Mouse (Mus musculus) ES-E14 (cell line): ENCODE results near the gene Nptxr. TPM values are rescaled to one million over a fixed set of nuclear protein-coding genes. Genes with fewer than 3 reads are reported as not detected.
A peak's percentile ranks its signal among the peaks of the same experiment; 100 is the strongest.

Experiments used
- DNase-seq: peaks from one replicate; pipeline ENCODE4 v3.0.0-alpha.2; 2013; ENCODE audit warnings: low read depth, low spot score
- H3K27ac ChIP-seq: 2 replicates; pipeline ENCODE4 v1.5.1; 2012; ENCODE audit warnings: low read depth, mild to moderate bottlenecking, low read length, moderate library complexity, mixed read lengths; ENCODE audit not compliant: poor library complexity, insufficient read depth, severe bottlenecking
- H3K36me3 ChIP-seq: 2 replicates; pipeline ENCODE4 v1.6.1; 2012; ENCODE audit warnings: mild to moderate bottlenecking, low read length, moderate library complexity, mixed read lengths; ENCODE audit not compliant: control insufficient read depth, poor library complexity, insufficient read depth, severe bottlenecking
- H3K4me1 ChIP-seq, 2 experiments: fragments of 150-350 bp in 1 of 2; sonication (generic) in 1 of 2; 2 replicates each; pipeline ENCODE4 v1.6.1; 2012; ENCODE audit warnings: low read length in 2 of 2, mild to moderate bottlenecking in 1 of 2, mixed read lengths in 1 of 2; ENCODE audit not compliant: control insufficient read depth in 2 of 2, insufficient read depth in 2 of 2, poor library complexity in 1 of 2
- H3K4me3 ChIP-seq, 2 experiments: fragments of 150-350 bp in 1 of 2; sonication (generic) in 1 of 2; 2 replicates each; pipeline ENCODE4 v1.5.1; 2012; ENCODE audit warnings: low read length in 2 of 2, low read depth in 1 of 2, mild to moderate bottlenecking in 1 of 2, mixed read lengths in 1 of 2; ENCODE audit not compliant: insufficient read depth in 1 of 2, poor library complexity in 1 of 2, severe bottlenecking in 1 of 2
- H3K9ac ChIP-seq: 2 replicates; pipeline ENCODE4 v1.6.1; 2012; ENCODE audit warnings: low read depth, mild to moderate bottlenecking, low read length, mixed read lengths; ENCODE audit not compliant: poor library complexity, insufficient read depth, severe bottlenecking
- H3K9me3 ChIP-seq: fragments of 150-350 bp; sonication (generic); 2 replicates; pipeline ENCODE4 v1.6.1; 2012; ENCODE audit warnings: low read depth, mild to moderate bottlenecking, low read length; ENCODE audit not compliant: control insufficient read depth, insufficient read depth
- CHD2 ChIP-seq: IDR thresholded peaks from 2 replicates; pipeline ENCODE4 v1.6.1; 2014; ENCODE audit warnings: mild to moderate bottlenecking, low read depth, low read length, inconsistent platforms
- HCFC1 ChIP-seq: IDR thresholded peaks from 2 replicates; pipeline ENCODE4 v1.6.1; 2012; ENCODE audit warnings: low read length, inconsistent platforms, borderline replicate concordance; ENCODE audit not compliant: insufficient read depth
- MAFK ChIP-seq: IDR thresholded peaks from 2 replicates; pipeline ENCODE4 v1.6.1; 2014; ENCODE audit warnings: mild to moderate bottlenecking, low read depth, low read length, inconsistent platforms; ENCODE audit not compliant: insufficient read depth
- ZC3H11A ChIP-seq: IDR thresholded peaks from 2 replicates; pipeline ENCODE4 v1.6.1; 2012; ENCODE audit warnings: low read depth, mild to moderate bottlenecking, inconsistent platforms, low read length, borderline replicate concordance
- ZNF384 ChIP-seq: IDR thresholded peaks from 2 replicates; pipeline ENCODE4 v1.6.1; 2012; ENCODE audit warnings: low read depth, low read length, inconsistent platforms
- in situ Hi-C, 2 experiments: fragments of 600-800 bp; cut with MboI; formaldehyde crosslinking; loops; one replicate each; pipeline ENCODE4 v1.15.1; 2025; ENCODE audit warnings: low sequenced_read_pairs in 2 of 2, inconsistent platforms in 1 of 2; ENCODE audit not compliant: unreplicated experiment in 2 of 2
- total RNA-seq: library from RNA; depleted of rRNA; stranded (reverse); fragments of 300-350 nt; gene quantifications from 2 replicates; pipeline ENCODE4 v1.2.3, GENCODE M21; 2012

Gene Nptxr
- total RNA-seq, 1 experiment, result 7.9 TPM

- in situ Hi-C loops, result loop anchor here in 1 of 2 experiments (25.0 kb wide), 1 partner anchor 288 kb away; no protein-coding TSS in a partner anchor
- TF ChIP-seq MAFK (no peak), HCFC1 (peak; percentile 35; the same call in 1 of the 2 replicates), ZC3H11A (no peak), ZNF384 (no peak), CHD2 (peak; percentile 74; the same call in 1 of the 2 replicates)
- H3K27ac ChIP-seq, result peak overlapping the region; percentile 26; the same call in 1 of the 2 replicates
Measured at GRCm38 (mm10) chr15:79774117-79775027, 30.2 kb downstream of the Nptxr start.

GRCm38 (mm10) chr15:79770629-79771240 is 33.8 kb downstream of the Nptxr start:
- no peak for DNase-seq
- H3K4me3 ChIP-seq, result no peak overlapping the region
- in situ Hi-C loops, result loop anchor here in 1 of 2 experiments (25.0 kb wide), 1 partner anchor 292 kb away; no protein-coding TSS in a partner anchor
- H3K4me1 ChIP-seq, result peaks cover 7 to 10% of the 10 kb centered on the region in 2 experiments; a peak in 3 of 4 replicates
- TF ChIP-seq ZC3H11A (no peak), CHD2 (no peak), MAFK (no peak), ZNF384 (no peak), HCFC1 (no peak)
- H3K9me3 ChIP-seq, result no peaks in the 10 kb centered on the region
- H3K36me3 ChIP-seq, result no peaks in the 10 kb centered on the region
- H3K9ac ChIP-seq, result no peak overlapping the region
- no peak overlapping the region for H3K27ac ChIP-seq

More at GRCm38 (mm10) chr15:79774117-79775027, 30.2 kb downstream of the Nptxr start:
- H3K9ac ChIP-seq, result peak overlapping the region; percentile 81
- H3K36me3 ChIP-seq, result no peaks in the 10 kb centered on the region
- no peaks in the 10 kb centered on the region for H3K9me3 ChIP-seq
- peak; percentile 97 for DNase-seq
- H3K4me3 ChIP-seq, result peak overlapping the region; percentile 82 to 92
- peaks cover 5 to 10% of the 10 kb centered on the region in 2 experiments; a peak in 3 of 4 replicates for H3K4me1 ChIP-seq

- in situ Hi-C loops, result loop anchor here in 1 of 2 experiments (25.0 kb wide), 1 partner anchor 294 kb away; no protein-coding TSS in a partner anchor
- no peak overlapping the region for H3K4me3 ChIP-seq
- no peak for DNase-seq
- TF ChIP-seq HCFC1, result no peak
- no peak for TF ChIP-seq ZNF384
- TF ChIP-seq MAFK, result no peak
- no peak for TF ChIP-seq ZC3H11A
- TF ChIP-seq CHD2, result no peak
- H3K9me3 ChIP-seq, result no peaks in the 10 kb centered on the region
- no peaks in the 10 kb centered on the region for H3K36me3 ChIP-seq
- peaks cover 3% of the 10 kb centered on the region in 2 experiments; a peak in 2 of 4 replicates for H3K4me1 ChIP-seq
- H3K9ac ChIP-seq, result no peak overlapping the region
- no peak overlapping the region for H3K27ac ChIP-seq
Measured at GRCm38 (mm10) chr15:79768302-79768701, 36.3 kb downstream of the Nptxr start.

- TF ChIP-seq MAFK (no peak), ZC3H11A (no peak), HCFC1 (no peak), ZNF384 (no peak), CHD2 (no peak)
- H3K4me3 ChIP-seq, result no peak overlapping the region
- H3K9ac ChIP-seq, result no peak overlapping the region
- H3K27ac ChIP-seq, result no peak overlapping the region
- no peaks in the 10 kb centered on the region for H3K9me3 ChIP-seq
- in situ Hi-C loops, result loop anchor here in 1 of 2 experiments (25.0 kb wide), 1 partner anchor 295 kb away; no protein-coding TSS in a partner anchor
- peaks cover 2 to 3% of the 10 kb centered on the region in 2 experiments; a peak in 2 of 4 replicates for H3K4me1 ChIP-seq
- no peak for DNase-seq
- H3K36me3 ChIP-seq, result no peaks in the 10 kb centered on the region
Measured at GRCm38 (mm10) chr15:79767327-79767961, 37.1 kb downstream of the Nptxr start.
